ENCODE assay signal across 12 mouse cellular contexts in genomic region chr1:136555892-136556291, GRCm38 (mm10).
A peak's percentile ranks its signal among the peaks of the same experiment; 100 is the strongest.
DNase-seq lines count a peak whose midpoint lies in the region; ATAC-seq and TF ChIP-seq lines count a peak whose summit lies in the region.
"Had no signal": no experiment of that assay in that cellular context is flagged by ENCODE, and none has a peak within 500 bp of the region (broad histone marks: within the 10 kb centered on the region; RNA-seq: fewer than 3 reads in every experiment).

No protein-coding gene starts in this region.

- H3K27ac ChIP-seq in kidney, embryonic 14.5 days (ENCODE audit: low read depth, low read length): no peak overlapping the region
- H3K27ac ChIP-seq in lung, embryonic 15.5 days: 0 out of 2 replicates have a peak overlapping the region, but pooled peaks have one; percentile 4
- H3K27ac ChIP-seq: forebrain, embryonic 12.5 days; midbrain, embryonic 10.5 days had no signal

- no peaks in the 10 kb centered on the region for H3K9me3 ChIP-seq in kidney, embryonic 14.5 days (ENCODE audit: control insufficient read depth, low read length)
- no peaks in the 10 kb centered on the region for H3K9me3 ChIP-seq in lung, embryonic 15.5 days
- H3K9me3 ChIP-seq: forebrain, embryonic 12.5 days; midbrain, embryonic 10.5 days had no signal

- peak; percentile 38 for DNase-seq in kidney, adult 11 months
- DNase-seq in brain, embryonic 14.5 days (ENCODE audit: low read depth): peak; percentile 54
- peak; percentile 19 to 43 for DNase-seq in heart, postnatal 14 days
- DNase-seq in cerebellum, adult 11 months: no peak
- DNase-seq in adrenal gland, adult 8-10 months: no peak
- DNase-seq in cerebellum, adult 9-11 months: no peak
- DNase-seq: retina, postnatal 1 day; thymus, postnatal 4 days had no signal

- no peak overlapping the region for H3K4me3 ChIP-seq in kidney, embryonic 14.5 days (ENCODE audit: low read length)
- H3K4me3 ChIP-seq in lung, embryonic 15.5 days: no peak overlapping the region
- H3K4me3 ChIP-seq: forebrain, embryonic 12.5 days; midbrain, embryonic 10.5 days had no signal

- intact Hi-C loops in heart, postnatal 14 days (cut with DNase I): loop anchor here (10.0 kb wide), 2 partner anchors 399 to 1489 kb away; no protein-coding TSS in a partner anchor

- no peak for ATAC-seq in kidney, embryonic 14.5 days (ENCODE audit: low FRiP score, low TSS enrichment)
- no peak for ATAC-seq in lung, embryonic 15.5 days (ENCODE audit: borderline replicate concordance, extremely low read depth, low FRiP score, low TSS enrichment)

- no peak overlapping the region for H3K4me2 ChIP-seq in kidney, embryonic 14.5 days (replicated peaks; ENCODE audit: low read depth, low read length)
- H3K4me2 ChIP-seq in lung, embryonic 15.5 days: no peak overlapping the region
- H3K4me2 ChIP-seq: forebrain, embryonic 12.5 days had no signal

- no peaks in the 10 kb centered on the region for H3K27me3 ChIP-seq in kidney, embryonic 14.5 days (ENCODE audit: control insufficient read depth, insufficient read depth, low read length)
- H3K27me3 ChIP-seq in lung, embryonic 15.5 days: no peaks in the 10 kb centered on the region
- H3K27me3 ChIP-seq: forebrain, embryonic 12.5 days had no signal

- H3K9ac ChIP-seq in kidney, embryonic 14.5 days (ENCODE audit: low read depth, low read length): no peak overlapping the region
- no peak overlapping the region for H3K9ac ChIP-seq in lung, embryonic 15.5 days
- H3K9ac ChIP-seq: forebrain, embryonic 12.5 days had no signal

- H3K36me3 ChIP-seq in kidney, embryonic 14.5 days (ENCODE audit: control insufficient read depth, insufficient read depth, low read length): no peaks in the 10 kb centered on the region
- no peaks in the 10 kb centered on the region for H3K36me3 ChIP-seq in lung, embryonic 15.5 days
- H3K36me3 ChIP-seq: forebrain, embryonic 12.5 days; midbrain, embryonic 10.5 days had no signal

- WGBS in kidney, embryonic 14.5 days: 35% methylated on average over 7 of the region's 7 CpGs
- 25% methylated on average over 7 of the region's 7 CpGs for WGBS in lung, embryonic 15.5 days

- no peak for TF ChIP-seq POLR2A in brain, embryonic 14.5 days (IDR thresholded peaks at IDR 0.05; ENCODE audit: borderline replicate concordance, extremely low read depth, insufficient read depth, insufficient read length, poor library complexity, severe bottlenecking)

- TF ChIP-seq CTCF in brain, embryonic 14.5 days (IDR thresholded peaks at IDR 0.05; ENCODE audit: borderline replicate concordance, extremely low read depth, insufficient read depth, insufficient read length): no peak

- no peaks in the 10 kb centered on the region for H3K4me1 ChIP-seq in kidney, embryonic 14.5 days (ENCODE audit: control insufficient read depth, insufficient read depth, low read length)
- peaks cover 16% of the 10 kb centered on the region for H3K4me1 ChIP-seq in lung, embryonic 15.5 days
- H3K4me1 ChIP-seq: forebrain, embryonic 12.5 days had no signal

Comparison
In these comparisons a context has a peak if more than half of its experiments do, and no peak if none do; other contexts are left out.
1. DNase-seq: peak in kidney, adult 11 months (single experiment), brain, embryonic 14.5 days (single experiment) and heart, postnatal 14 days (2 of 2); none in cerebellum, adult 11 months (single experiment), adrenal gland, adult 8-10 months (single experiment) and cerebellum, adult 9-11 months (single experiment).